ENCODE assay signal across 15 mouse cellular contexts in the genomic region with DNA sequence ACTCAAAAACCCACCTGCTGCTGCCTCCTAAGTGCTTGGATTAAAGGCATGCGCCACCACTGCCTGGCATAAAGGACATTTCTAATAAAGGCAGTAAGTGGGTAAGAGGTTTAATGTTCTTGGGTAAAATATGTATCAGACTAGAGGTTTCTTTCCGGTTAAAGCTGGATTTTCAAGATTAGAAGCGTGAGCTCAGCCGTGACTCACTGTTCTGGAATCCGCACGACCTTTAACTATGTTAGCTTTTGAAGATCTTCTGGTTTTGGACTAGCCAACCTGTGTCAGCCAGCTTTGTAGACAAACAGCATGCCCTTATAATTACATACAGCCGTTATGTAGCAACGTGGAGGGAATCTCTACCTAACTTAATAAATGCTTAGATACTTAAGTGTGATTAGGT. TPM values are rescaled to one million over a fixed set of nuclear protein-coding genes. Genes with fewer than 3 reads are reported as not detected.
DNase-seq lines count a peak whose midpoint lies in the region; ATAC-seq and TF ChIP-seq lines count a peak whose summit lies in the region.
"Had no signal": no experiment of that assay in that cellular context is flagged by ENCODE, and none has a peak within 500 bp of the region (broad histone marks: within the 10 kb centered on the region; RNA-seq: fewer than 3 reads in every experiment).

No protein-coding gene starts in this region.

- no peak overlapping the region for H3K9ac ChIP-seq in lung, embryonic 15.5 days
- no peak overlapping the region for H3K9ac ChIP-seq in stomach, postnatal 0 days (ENCODE audit: low read length)
- H3K9ac ChIP-seq: embryonic facial prominence, embryonic 12.5 days; limb, embryonic 15.5 days; neural tube, embryonic 13.5 days had no signal

- WGBS in lung, embryonic 15.5 days, result 59% methylated on average over 8 of the region's 8 CpGs
- WGBS in stomach, postnatal 0 days, result 45% methylated on average over 8 of the region's 8 CpGs

- no peak overlapping the region for H3K4me3 ChIP-seq in lung, embryonic 15.5 days
- no peak overlapping the region for H3K4me3 ChIP-seq in stomach, postnatal 0 days (ENCODE audit: low read depth, low read length)
- H3K4me3 ChIP-seq: embryonic facial prominence, embryonic 12.5 days; limb, embryonic 15.5 days; neural tube, embryonic 13.5 days had no signal

- no peak overlapping the region for H3K4me2 ChIP-seq in lung, embryonic 15.5 days
- no peak overlapping the region for H3K4me2 ChIP-seq in stomach, postnatal 0 days (replicated peaks; ENCODE audit: low read depth)
- H3K4me2 ChIP-seq: embryonic facial prominence, embryonic 12.5 days; limb, embryonic 15.5 days; neural tube, embryonic 13.5 days had no signal

- peak overlapping the region; percentile 69; the same call in 1 of the 2 replicates for H3K27ac ChIP-seq in lung, embryonic 15.5 days
- H3K27ac ChIP-seq in stomach, postnatal 0 days (replicated peaks), result no peak overlapping the region
- H3K27ac ChIP-seq: embryonic facial prominence, embryonic 12.5 days; limb, embryonic 15.5 days; neural tube, embryonic 13.5 days had no signal

- no peaks in the 10 kb centered on the region for H3K9me3 ChIP-seq in lung, embryonic 15.5 days
- no peaks in the 10 kb centered on the region for H3K9me3 ChIP-seq in stomach, postnatal 0 days (ENCODE audit: control insufficient read depth, low read length)
- H3K9me3 ChIP-seq: embryonic facial prominence, embryonic 12.5 days; limb, embryonic 15.5 days; neural tube, embryonic 13.5 days had no signal

- no peaks in the 10 kb centered on the region for H3K27me3 ChIP-seq in lung, embryonic 15.5 days
- H3K27me3 ChIP-seq in stomach, postnatal 0 days (ENCODE audit: control insufficient read depth, insufficient read depth, low read length), result no peaks in the 10 kb centered on the region
- H3K27me3 ChIP-seq: embryonic facial prominence, embryonic 12.5 days; limb, embryonic 15.5 days; neural tube, embryonic 13.5 days had no signal

- H3K36me3 ChIP-seq in lung, embryonic 15.5 days, result no peaks in the 10 kb centered on the region
- no peaks in the 10 kb centered on the region for H3K36me3 ChIP-seq in stomach, postnatal 0 days (ENCODE audit: control insufficient read depth, insufficient read depth, low read length)
- H3K36me3 ChIP-seq: embryonic facial prominence, embryonic 12.5 days; limb, embryonic 15.5 days; neural tube, embryonic 13.5 days had no signal

- TF ChIP-seq CTCF in stomach, postnatal 0 days (IDR thresholded peaks at IDR 0.05; ENCODE audit: low read depth), result no peak

- intact Hi-C loops in left cerebral cortex, postnatal 36 days (cut with DNase I), result no loop called here

- TF ChIP-seq EP300 in stomach, postnatal 0 days (optimal IDR thresholded peaks at IDR 0.05), result no peak

- no peak for DNase-seq in lung, postnatal 10 days
- peak; percentile 81 for DNase-seq in NIH3T3 (ENCODE audit: low read depth)
- DNase-seq in adrenal gland, postnatal 14 days, result peak; percentile 62
- DNase-seq in stomach, postnatal 0 days (ENCODE audit: low spot score), result peak; percentile 52
- DNase-seq in cerebellum, adult 11-12 months, result no peak
- no peak for DNase-seq in left cerebral cortex, postnatal 36 days (ENCODE audit: low spot score in 2 of 2)
- DNase-seq: cerebellum, adult 2 months; gastrocnemius, postnatal 14 days; kidney, adult 2 months; right cerebral cortex, postnatal 14 days; thymus, postnatal 25 days had no signal

- no peak; the same call in 1 of the 2 replicates for ATAC-seq in lung, embryonic 15.5 days (ENCODE audit: borderline replicate concordance, extremely low read depth, low FRiP score, low TSS enrichment)
- peak; percentile 48; the same call in 1 of the 2 replicates for ATAC-seq in stomach, postnatal 0 days (ENCODE audit: low FRiP score, low TSS enrichment)

- H3K4me1 ChIP-seq in lung, embryonic 15.5 days, result peaks cover 7% of the 10 kb centered on the region; the same call in 1 of the 2 replicates
- H3K4me1 ChIP-seq in stomach, postnatal 0 days (replicated peaks; ENCODE audit: control insufficient read depth, insufficient read depth), result no peaks in the 10 kb centered on the region
- H3K4me1 ChIP-seq: embryonic facial prominence, embryonic 12.5 days; neural tube, embryonic 13.5 days had no signal

RNA-seq across cellular contexts. Expression of a gene that starts 10.1 kb away (rescaled TPM):
- 3.6 and 3.9 TPM in 2 replicates for polyA plus RNA-seq in lung, embryonic 15.5 days (2015; fragmentation: Nextera tagmentation; extraction: Ambion mirVana)
- 2.0 and 3.1 TPM in 2 replicates for total RNA-seq in adrenal gland, postnatal 14 days (2021)
- polyA plus RNA-seq in stomach, postnatal 0 days (2015; fragmentation: Nextera tagmentation; extraction: Ambion mirVana), result 2.7 and 3.4 TPM in 2 replicates
- total RNA-seq in left cerebral cortex, postnatal 36 days (2021), result 1 to 10 TPM; 2.7 to 3.8 TPM

RNA-seq across cellular contexts. Expression of a gene that starts 37.9 kb away (rescaled TPM):
- 3.4 and 5.3 TPM in 2 replicates for polyA plus RNA-seq in lung, embryonic 15.5 days (2015; fragmentation: Nextera tagmentation; extraction: Ambion mirVana)
- 3.3 and 5.3 TPM in 2 replicates for total RNA-seq in adrenal gland, postnatal 14 days (2021)
- 16.7 and 17.2 TPM in 2 replicates for polyA plus RNA-seq in stomach, postnatal 0 days (2015; fragmentation: Nextera tagmentation; extraction: Ambion mirVana)
- total RNA-seq in left cerebral cortex, postnatal 36 days (2021), result 10 to 100 TPM; 27.2 to 29.4 TPM

Comparison
In these comparisons a context has a peak if more than half of its experiments do, and no peak if none do; other contexts are left out.
1. DNase-seq: peak in NIH3T3 (single experiment), adrenal gland, postnatal 14 days (single experiment) and stomach, postnatal 0 days (single experiment); none in lung, postnatal 10 days (single experiment), cerebellum, adult 11-12 months (single experiment) and left cerebral cortex, postnatal 36 days (0 of 2).